Mouse (Mus musculus): Measurements from ENCODE around the gene Tsr3. TPM values are rescaled to one million over a fixed set of nuclear protein-coding genes. Genes with fewer than 3 reads are reported as not detected.
"Not testable (repeated sequence)": the region's sequence is repeated elsewhere in the genome, so short reads cannot be mapped to it uniquely, and the experiment has no call there.

Gene Tsr3
- total RNA-seq, 2 experiments from 2014 or later = 25.0 to 26.2 TPM

GRCm38 (mm10) chr17:25222951-25223601 lies 16.9 kb upstream of the Tsr3 start:
- Histone ChIP-seq H3K27ac (peak overlapping the region; percentile 86), H3K4me3 (peak overlapping the region; percentile 59)
- no peak for TF ChIP-seq CTCF (conservative IDR thresholded peaks at IDR 0.05)
- no peak for DNase-seq (ENCODE audit: low spot score in 2 of 2)

GRCm38 (mm10) chr17:25224586-25225222 lies 15.3 kb upstream of the Tsr3 start:
- DNase-seq (ENCODE audit: low spot score in 2 of 2) = no peak
- TF ChIP-seq CTCF (conservative IDR thresholded peaks at IDR 0.05) = no peak
- Histone ChIP-seq H3K4me3 (no peak overlapping the region), H3K27ac (no peak overlapping the region)

GRCm38 (mm10) chr17:25225659-25226058 lies 14.3 kb upstream of the Tsr3 start:
- no peak overlapping the region for H3K27ac ChIP-seq
- no peak for DNase-seq (ENCODE audit: low spot score in 2 of 2)
- H3K4me3 ChIP-seq = no peak overlapping the region
- TF ChIP-seq CTCF (conservative IDR thresholded peaks at IDR 0.05) = no peak

- no peak overlapping the region for H3K27ac ChIP-seq
- no peak for TF ChIP-seq CTCF (conservative IDR thresholded peaks at IDR 0.05)
- H3K4me3 ChIP-seq = no peak overlapping the region
- no peak for DNase-seq (ENCODE audit: low spot score in 2 of 2)
These were observed 12.0 kb upstream of the Tsr3 start for GRCm38 (mm10) chr17:25227991-25228390.

- H3K27ac ChIP-seq; DNase-seq (ENCODE audit: low spot score in 2 of 2); H3K4me3 ChIP-seq: not testable (repeated sequence)
These were observed 9.8 kb upstream of the Tsr3 start for GRCm38 (mm10) chr17:25230014-25230655.

- DNase-seq (ENCODE audit: low spot score in 2 of 2) = no peak
- Histone ChIP-seq H3K4me3 (no peak overlapping the region), H3K27ac (no peak overlapping the region; the same call in 1 of the 2 replicates)
- TF ChIP-seq CTCF (conservative IDR thresholded peaks at IDR 0.05) = no peak
These were observed 9.3 kb upstream of the Tsr3 start for GRCm38 (mm10) chr17:25230700-25231099.

- not testable (repeated sequence) for H3K4me3 ChIP-seq; DNase-seq (ENCODE audit: low spot score in 2 of 2); H3K27ac ChIP-seq
These were observed 8.3 kb upstream of the Tsr3 start for GRCm38 (mm10) chr17:25231621-25232020.

GRCm38 (mm10) chr17:25235635-25236034 lies 4.3 kb upstream of the Tsr3 start:
- Histone ChIP-seq H3K4me3 (no peak overlapping the region), H3K27ac (no peak overlapping the region)
- DNase-seq (ENCODE audit: low spot score in 2 of 2) = no peak
- TF ChIP-seq CTCF (conservative IDR thresholded peaks at IDR 0.05) = no peak

GRCm38 (mm10) chr17:25243131-25243780 lies 3.3 kb downstream of the Tsr3 start:
- Histone ChIP-seq H3K27ac (no peak overlapping the region), H3K4me3 (no peak overlapping the region)
- TF ChIP-seq CTCF (conservative IDR thresholded peaks at IDR 0.05) = peak; percentile 54
- no peak for DNase-seq (ENCODE audit: low spot score in 2 of 2)

- no peak for DNase-seq (ENCODE audit: low spot score in 2 of 2)
- H3K4me3 ChIP-seq = no peak overlapping the region
- H3K27ac ChIP-seq = no peak overlapping the region
- TF ChIP-seq CTCF (conservative IDR thresholded peaks at IDR 0.05) = no peak
These were observed 4.3 kb downstream of the Tsr3 start for GRCm38 (mm10) chr17:25244239-25244638.

GRCm38 (mm10) chr17:25248033-25248750 lies 8.2 kb downstream of the Tsr3 start:
- H3K27ac ChIP-seq = no peak overlapping the region
- DNase-seq (ENCODE audit: low spot score in 2 of 2) = no peak
- H3K4me3 ChIP-seq = no peak overlapping the region
- no peak for TF ChIP-seq CTCF (conservative IDR thresholded peaks at IDR 0.05)

- no peak for DNase-seq (ENCODE audit: low spot score in 2 of 2)
- Histone ChIP-seq H3K4me3 (no peak overlapping the region), H3K27ac (no peak overlapping the region)
- no peak for TF ChIP-seq CTCF (conservative IDR thresholded peaks at IDR 0.05)
These were observed 10.3 kb downstream of the Tsr3 start for GRCm38 (mm10) chr17:25250181-25250835.

All from layer of hippocampus, adult 2 months (tissue).